Mouse (Mus musculus) midbrain, embryonic 15.5 days (tissue): ENCODE data around the gene Vipr1. TPM values are rescaled to one million over a fixed set of nuclear protein-coding genes. Genes with fewer than 3 reads are reported as not detected.
"Not testable (repeated sequence)": the region's sequence is repeated elsewhere in the genome, so short reads cannot be mapped to it uniquely, and the experiment has no call there.

ENCODE experiments used
- ATAC-seq: fragments of 200-750 bp; cut with Nextera tagmentation; replicated peaks from 2 replicates; pipeline ENCODE4 v1.8.0; 2017; ENCODE audit warnings: moderate TSS enrichment
- H3K27ac ChIP-seq: fragments of 300-500 bp; sonication (generic); 2 replicates; pipeline ENCODE4 v1.5.1; 2015; ENCODE audit warnings: mild to moderate bottlenecking, inconsistent platforms
- H3K27me3 ChIP-seq: fragments of 300-500 bp; sonication (generic); replicated peaks from 2 replicates; pipeline ENCODE4 v1.6.1; 2015; ENCODE audit warnings: inconsistent platforms
- H3K36me3 ChIP-seq: fragments of 300-500 bp; sonication (generic); replicated peaks from 2 replicates; pipeline ENCODE4 v1.6.1; 2015; ENCODE audit warnings: inconsistent platforms
- H3K4me1 ChIP-seq: fragments of 300-500 bp; sonication (generic); 2 replicates; pipeline ENCODE4 v1.6.1; 2015; ENCODE audit warnings: inconsistent platforms
- H3K4me2 ChIP-seq: fragments of 300-500 bp; sonication (generic); 2 replicates; pipeline ENCODE4 v1.6.1; 2015; ENCODE audit warnings: inconsistent platforms, mild to moderate bottlenecking, moderate library complexity
- H3K4me3 ChIP-seq: fragments of 300-500 bp; sonication (generic); 2 replicates; pipeline ENCODE4 v1.5.1; 2015; ENCODE audit warnings: mild to moderate bottlenecking, inconsistent platforms
- H3K9ac ChIP-seq: fragments of 300-500 bp; sonication (generic); 2 replicates; pipeline ENCODE4 v1.6.1; 2015; ENCODE audit warnings: mild to moderate bottlenecking, inconsistent platforms
- H3K9me3 ChIP-seq: fragments of 300-500 bp; sonication (generic); 2 replicates; pipeline ENCODE4 v1.6.1; 2016; ENCODE audit warnings: inconsistent platforms
- WGBS: fragments of 180-500 bp; shearing (Covaris S2); methylation state at CpG from one replicate; pipeline ENCODE4 v1.1.7; 2015; ENCODE audit warnings: mixed read lengths; 5-methylcytosine and 5-hydroxymethylcytosine counted together
- polyA plus RNA-seq: library from polyadenylated mRNA; unstranded; fragments of >200 nt; fragmentation: Nextera tagmentation; extraction: Ambion mirVana; gene quantifications from 2 replicates; pipeline ENCODE4 v1.2.1, GENCODE M21; 2015

Vipr1 gene
- 0.14 and 0.15 TPM in 2 replicates for polyA plus RNA-seq

DNA sequence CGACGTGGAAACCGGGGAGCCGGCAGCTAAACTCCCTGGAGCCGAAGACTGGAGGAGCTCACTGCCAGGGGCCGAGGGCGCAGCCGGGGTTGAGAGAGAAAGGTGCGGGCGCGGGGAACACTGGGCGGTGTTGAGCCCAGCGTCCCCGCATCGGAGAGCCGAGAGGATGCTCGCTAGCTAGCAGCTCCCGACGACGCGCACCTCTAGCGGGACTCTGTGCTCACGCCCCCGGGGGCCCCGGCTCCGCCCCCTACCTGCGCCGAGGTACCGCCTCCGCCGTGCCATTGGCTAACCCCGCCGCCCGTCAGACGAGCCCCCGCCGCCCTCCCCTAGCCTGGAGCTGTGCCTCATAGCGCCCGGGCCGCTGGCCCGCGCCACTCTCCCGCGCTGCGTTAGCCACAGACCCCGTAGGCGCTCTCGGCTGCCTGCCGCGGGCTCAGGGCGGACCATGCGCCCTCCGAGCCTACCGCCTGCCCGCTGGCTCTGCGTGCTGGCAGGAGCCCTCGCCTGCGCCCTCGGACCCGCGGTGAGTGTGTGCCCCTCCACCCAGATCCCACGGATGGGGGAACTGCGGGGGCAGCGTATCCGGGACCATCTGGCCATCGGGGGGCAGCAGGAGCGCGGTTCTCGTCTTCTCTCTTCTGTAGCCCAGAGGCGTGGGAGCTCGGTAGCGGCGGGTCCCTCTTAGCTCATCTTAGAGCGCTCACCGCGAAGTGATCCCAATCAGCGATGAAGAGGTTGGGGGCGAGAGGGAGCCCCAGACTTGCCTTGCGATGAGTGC is at the start of gene Vipr1:
Gene Vipr1 (plus strand): TSS at position 316 of the 781 bp plus-strand sequence.
- Histone ChIP-seq H3K9me3 (no peaks in the 10 kb centered on the region), H3K4me2 (peak within 1 kb of the TSS; percentile 92), H3K27me3 (peaks cover 48% of the 10 kb centered on the region), H3K36me3 (no peaks in the 10 kb centered on the region), H3K27ac (no peak within 1 kb of the TSS), H3K4me1 (peaks cover 20% of the 10 kb centered on the region), H3K9ac (peak within 1 kb of the TSS; percentile 49), H3K4me3 (peak within 1 kb of the TSS; percentile 50)
- ATAC-seq, result peak; percentile 91
- WGBS, result under 1% methylated on average over 79 of the region's 79 CpGs

DNA sequence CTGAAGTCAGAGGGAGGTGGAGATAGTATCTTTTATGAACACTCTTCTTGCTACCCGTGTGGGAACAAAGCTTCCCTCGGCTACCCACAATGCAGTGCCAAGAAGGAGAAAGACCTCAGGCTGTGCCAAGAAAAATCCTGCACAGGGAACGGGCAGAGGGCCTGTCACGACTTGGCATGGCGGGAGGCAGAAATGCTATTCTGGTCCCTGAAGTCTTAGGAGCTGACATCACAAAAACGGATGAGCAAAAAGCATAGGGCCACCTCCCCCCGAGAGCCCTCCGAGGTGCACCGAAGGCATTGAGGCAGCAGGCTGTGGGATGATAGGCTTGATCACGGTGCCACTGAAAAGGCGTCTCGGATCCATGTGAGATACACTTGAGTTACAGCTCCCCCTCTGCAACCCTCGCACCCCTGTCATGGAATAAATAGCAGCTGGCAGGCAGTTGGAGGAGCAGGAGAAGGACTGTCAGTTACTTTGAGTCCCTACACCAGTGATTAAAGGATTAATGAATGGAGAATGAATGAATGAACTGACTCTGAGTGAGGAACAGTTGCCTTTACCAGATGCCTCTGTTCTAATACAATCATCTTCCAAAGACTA is 49.5 kb upstream of the Vipr1 start:
- WGBS, result 64% methylated on average over 13 of the region's 13 CpGs
- H3K27ac ChIP-seq, result no peak overlapping the region

DNA sequence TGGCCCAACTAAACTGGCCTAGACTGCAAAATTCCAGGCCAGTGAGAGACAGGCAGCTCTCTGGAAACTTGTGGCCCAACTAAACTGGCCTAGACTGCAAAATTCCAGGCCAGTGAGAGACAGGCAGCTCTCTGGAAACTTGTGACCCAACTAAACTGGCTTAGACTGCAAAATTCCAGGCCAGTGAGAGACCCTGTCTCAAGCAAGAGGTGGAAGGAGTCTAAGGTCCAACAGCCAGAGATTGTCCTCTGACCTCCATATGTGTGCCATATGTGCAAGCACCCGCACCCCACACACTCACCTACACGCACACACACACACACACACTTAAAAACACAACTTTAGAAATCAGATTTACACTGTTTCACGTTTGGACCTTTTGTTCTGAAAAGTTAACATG is 48.7 kb upstream of the Vipr1 start:
- not testable (repeated sequence) for H3K9ac ChIP-seq, H3K27me3 ChIP-seq, H3K9me3 ChIP-seq, H3K4me3 ChIP-seq, H3K4me2 ChIP-seq, H3K27ac ChIP-seq, H3K4me1 ChIP-seq, H3K36me3 ChIP-seq, ATAC-seq
- 89% methylated on average over 3 of the region's 3 CpGs for WGBS

More for the DNA sequence above, 49.5 kb upstream of the Vipr1 start:
- no peak overlapping the region for H3K4me3 ChIP-seq
- no peaks in the 10 kb centered on the region for H3K36me3 ChIP-seq
- H3K27me3 ChIP-seq, result no peaks in the 10 kb centered on the region
- H3K9me3 ChIP-seq, result no peaks in the 10 kb centered on the region
- no peak overlapping the region for H3K4me2 ChIP-seq
- ATAC-seq, result no peak
- H3K4me1 ChIP-seq, result no peaks in the 10 kb centered on the region
- H3K9ac ChIP-seq, result no peak overlapping the region

DNA sequence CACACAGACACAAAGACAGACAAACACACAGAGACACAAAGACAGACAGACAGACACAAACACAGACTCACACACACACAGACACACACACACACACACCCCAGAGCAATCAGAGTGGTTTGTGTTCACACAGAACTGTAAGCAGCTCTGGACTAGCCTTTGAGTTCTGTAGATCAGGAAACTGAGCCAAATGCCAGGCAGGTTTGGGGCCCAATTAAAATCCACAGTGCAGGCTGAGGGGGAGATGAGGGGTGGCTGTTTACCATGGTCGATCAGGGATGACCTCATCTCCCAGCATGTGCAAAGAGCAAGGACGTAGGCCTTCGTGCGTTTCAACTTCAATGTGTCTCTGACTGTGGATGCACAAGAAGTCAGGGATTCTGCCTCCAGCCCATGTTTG is 47.7 kb upstream of the Vipr1 start:
- Histone ChIP-seq H3K4me1 (no peaks in the 10 kb centered on the region), H3K9ac (no peak overlapping the region), H3K36me3 (no peaks in the 10 kb centered on the region), H3K9me3 (no peaks in the 10 kb centered on the region), H3K4me2 (no peak overlapping the region), H3K27ac (no peak overlapping the region), H3K27me3 (no peaks in the 10 kb centered on the region), H3K4me3 (no peak overlapping the region)
- ATAC-seq, result no peak
- 50% methylated on average over 4 of the region's 4 CpGs for WGBS

DNA sequence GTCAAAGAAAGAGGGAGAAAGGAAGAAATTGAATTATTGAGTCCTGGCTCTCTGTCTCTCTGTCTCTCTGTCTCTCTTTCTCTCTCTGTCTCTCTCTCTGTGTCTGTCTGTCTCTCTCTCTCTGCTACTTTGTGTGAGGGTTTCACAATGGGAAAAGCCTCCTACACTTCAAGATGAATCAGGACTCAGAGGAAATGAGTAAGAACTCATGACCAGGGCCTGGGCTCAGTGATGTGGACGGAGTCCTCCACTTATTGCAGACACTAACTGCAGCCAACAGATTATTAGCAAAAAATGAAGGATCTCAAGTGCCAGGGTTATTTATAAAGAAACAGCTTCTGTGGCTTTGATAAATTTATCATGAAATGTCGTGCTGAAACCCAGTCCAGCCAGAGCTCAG is 44.4 kb upstream of the Vipr1 start:
- Histone ChIP-seq H3K9me3 (no peaks in the 10 kb centered on the region), H3K4me2 (no peak overlapping the region), H3K27me3 (no peaks in the 10 kb centered on the region), H3K9ac (no peak overlapping the region), H3K36me3 (no peaks in the 10 kb centered on the region), H3K27ac (no peak overlapping the region), H3K4me3 (no peak overlapping the region), H3K4me1 (0 out of 2 replicates have a peak, but pooled peaks cover 6% of the 10 kb centered on the region)
- ATAC-seq, result no peak
- WGBS, result 84% methylated on average over 2 of the region's 2 CpGs

DNA sequence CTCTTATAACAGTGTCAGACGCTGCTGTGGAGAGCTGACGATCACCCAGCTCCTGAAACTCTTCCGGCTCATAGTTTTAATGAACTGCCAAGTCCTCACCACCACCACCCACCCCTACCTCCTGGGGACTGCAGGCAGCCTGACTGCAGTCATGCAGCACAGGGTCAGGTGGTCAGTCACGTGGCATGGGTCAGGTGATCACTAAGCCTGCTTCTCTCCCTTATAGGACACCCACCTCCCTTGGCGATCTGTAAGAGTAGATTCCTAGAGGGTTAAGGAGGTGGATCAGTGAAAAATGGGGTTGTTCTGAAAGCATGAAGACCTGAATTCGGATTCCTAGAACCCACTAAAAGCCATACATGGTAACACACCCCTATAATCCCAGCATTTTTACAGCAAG is 43.0 kb upstream of the Vipr1 start:
- 0 out of 2 replicates have a peak, but pooled peaks cover 6% of the 10 kb centered on the region for H3K4me1 ChIP-seq
- no peak overlapping the region for H3K27ac ChIP-seq
- no peak overlapping the region for H3K4me2 ChIP-seq
- H3K36me3 ChIP-seq, result no peaks in the 10 kb centered on the region
- no peak overlapping the region for H3K9ac ChIP-seq
- no peaks in the 10 kb centered on the region for H3K9me3 ChIP-seq
- H3K4me3 ChIP-seq, result no peak overlapping the region
- H3K27me3 ChIP-seq, result no peaks in the 10 kb centered on the region
- 81% methylated on average over 6 of the region's 6 CpGs for WGBS
- no peak for ATAC-seq

DNA sequence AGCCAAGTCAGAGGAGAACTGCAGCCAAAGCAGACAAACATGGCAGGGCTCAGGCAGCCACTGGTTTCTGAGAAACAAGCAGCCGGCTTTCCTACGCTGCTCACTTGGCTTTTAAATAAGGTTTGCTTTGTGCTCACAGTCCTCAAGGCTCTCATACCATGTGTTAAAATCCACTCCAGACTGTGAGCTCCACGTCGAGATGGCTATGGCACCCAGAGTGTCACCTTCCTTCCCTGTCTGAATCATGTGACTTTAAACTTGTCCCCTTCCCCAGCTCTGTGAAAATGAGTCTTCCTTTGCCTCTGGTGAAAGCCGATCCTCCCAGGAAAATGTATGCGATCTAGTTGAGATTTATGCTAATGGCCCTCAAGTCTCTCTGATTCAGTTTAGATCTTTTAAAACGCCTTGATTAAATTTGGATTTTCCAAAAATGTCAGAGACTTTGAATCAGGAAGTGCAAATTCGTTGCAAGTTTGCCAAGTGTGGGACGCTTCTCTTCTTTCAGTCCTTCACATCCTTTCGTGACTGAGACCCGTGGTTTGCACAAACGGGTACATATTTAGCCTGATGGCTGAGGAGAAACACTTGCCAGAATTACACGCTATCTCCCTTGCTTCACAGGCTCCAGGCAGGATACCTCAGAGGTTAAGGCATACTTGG is 42.2 kb upstream of the Vipr1 start:
- H3K9me3 ChIP-seq, result no peaks in the 10 kb centered on the region
- ATAC-seq, result no peak
- WGBS, result 57% methylated on average over 13 of the region's 13 CpGs

DNA sequence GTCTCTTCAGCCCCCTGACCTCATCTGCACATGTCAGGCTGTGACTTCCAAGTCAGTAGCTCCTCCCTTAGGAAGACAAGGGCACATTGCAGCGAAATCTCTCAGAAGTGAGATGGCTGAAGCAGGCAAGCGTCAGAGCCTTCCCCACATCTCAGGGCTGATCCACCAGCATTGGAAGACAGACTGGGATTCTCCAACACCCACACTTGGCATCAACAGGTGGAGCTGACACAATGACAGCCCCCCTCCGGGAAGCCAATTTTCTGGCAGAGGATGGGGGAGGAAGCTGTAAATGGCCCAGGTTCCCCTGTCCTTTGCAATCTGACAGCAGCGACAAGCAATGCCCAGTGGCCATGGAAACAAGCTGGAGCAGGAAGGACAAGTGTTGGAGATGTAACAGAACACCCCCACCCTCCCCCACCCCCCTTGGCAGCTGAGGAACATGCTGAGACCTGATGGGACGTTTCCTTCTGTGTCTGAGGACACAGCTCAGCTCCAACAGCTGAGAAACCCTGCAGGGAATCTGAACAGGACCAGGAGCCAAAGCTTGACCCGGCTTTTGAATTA is 41.6 kb upstream of the Vipr1 start:
- no peak overlapping the region for H3K9ac ChIP-seq
- no peak for ATAC-seq

More for the DNA sequence above, 42.2 kb upstream of the Vipr1 start:
- H3K27me3 ChIP-seq, result no peaks in the 10 kb centered on the region
- H3K4me2 ChIP-seq, result no peak overlapping the region
- H3K27ac ChIP-seq, result no peak overlapping the region
- 0 out of 2 replicates have a peak, but pooled peaks cover 6% of the 10 kb centered on the region for H3K4me1 ChIP-seq
- no peak overlapping the region for H3K4me3 ChIP-seq
- H3K36me3 ChIP-seq, result no peaks in the 10 kb centered on the region
- H3K9ac ChIP-seq, result no peak overlapping the region

DNA sequence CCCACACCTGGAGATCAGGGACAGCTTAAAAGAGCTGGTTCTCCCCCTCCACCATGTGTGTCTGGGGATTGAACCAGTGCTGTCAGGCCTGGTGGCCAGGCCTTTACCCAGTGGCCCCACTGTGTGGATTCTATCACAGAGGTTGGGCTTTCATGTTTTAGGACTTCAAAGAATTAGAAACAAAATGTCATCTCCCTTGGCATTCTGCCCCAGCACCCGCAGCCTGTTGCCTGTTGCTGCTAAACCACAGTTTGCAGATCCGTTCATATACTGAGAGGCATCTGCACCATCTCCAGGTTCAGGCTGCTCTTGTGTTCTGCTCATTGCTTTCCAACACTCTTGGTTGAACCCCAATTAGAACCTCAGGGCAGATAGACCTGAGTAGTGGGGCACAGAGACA is 40.1 kb upstream of the Vipr1 start:
- H3K27me3 ChIP-seq, result no peaks in the 10 kb centered on the region
- 87% methylated on average over 2 of the region's 2 CpGs for WGBS
- H3K4me1 ChIP-seq, result 0 out of 2 replicates have a peak, but pooled peaks cover 6% of the 10 kb centered on the region
- no peaks in the 10 kb centered on the region for H3K9me3 ChIP-seq
- no peak overlapping the region for H3K4me2 ChIP-seq
- no peak for ATAC-seq
- H3K4me3 ChIP-seq, result no peak overlapping the region
- no peak overlapping the region for H3K9ac ChIP-seq
- no peak overlapping the region for H3K27ac ChIP-seq
- H3K36me3 ChIP-seq, result no peaks in the 10 kb centered on the region

More for the DNA sequence above, 41.6 kb upstream of the Vipr1 start:
- Histone ChIP-seq H3K27ac (no peak overlapping the region), H3K27me3 (no peaks in the 10 kb centered on the region), H3K4me2 (no peak overlapping the region), H3K36me3 (no peaks in the 10 kb centered on the region), H3K9me3 (no peaks in the 10 kb centered on the region), H3K4me1 (0 out of 2 replicates have a peak, but pooled peaks cover 6% of the 10 kb centered on the region), H3K4me3 (no peak overlapping the region)
- WGBS, result 42% methylated on average over 6 of the region's 6 CpGs

DNA sequence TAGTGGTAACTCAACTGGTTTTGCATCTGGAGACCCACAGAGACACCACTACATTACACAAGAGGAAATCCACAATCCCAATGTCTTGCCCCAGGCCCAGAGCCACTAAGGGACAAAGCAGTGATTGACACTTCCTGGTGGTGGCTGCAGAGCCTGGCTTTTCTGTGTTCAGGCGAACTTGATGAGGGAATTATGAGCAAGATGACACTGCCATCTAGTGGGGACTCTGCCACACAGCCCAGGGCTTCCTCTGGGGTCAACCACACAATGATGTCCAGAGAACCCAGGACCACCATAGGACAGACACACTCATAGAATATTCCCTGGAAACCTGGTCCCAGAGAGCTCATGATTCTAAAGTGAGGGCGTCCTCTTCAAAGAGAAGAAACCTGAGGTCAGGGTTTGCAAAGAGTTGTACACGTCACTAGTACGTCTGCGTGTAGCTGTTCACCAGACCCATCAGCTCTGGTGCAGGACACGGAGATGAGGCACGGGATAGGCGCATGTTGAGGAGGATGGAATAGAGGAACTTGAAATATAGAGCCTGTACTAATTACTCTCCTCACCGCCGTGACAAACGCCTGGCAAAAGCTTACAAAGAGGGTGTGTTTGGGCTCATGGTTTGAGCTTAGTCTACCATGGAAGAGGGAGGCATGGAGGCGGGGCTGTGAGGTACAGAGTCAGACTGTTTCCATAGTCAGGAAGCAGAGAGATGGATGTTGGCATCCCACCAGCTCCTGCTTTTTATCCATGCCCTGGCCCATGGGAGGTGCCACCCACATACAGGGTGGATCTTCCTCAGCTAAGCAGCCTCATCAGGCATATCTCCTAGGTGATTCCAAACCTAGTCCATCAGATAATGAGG is 36.9 kb upstream of the Vipr1 start:
- peak; percentile 89 for ATAC-seq
- Histone ChIP-seq H3K4me2 (no peak overlapping the region), H3K9me3 (no peaks in the 10 kb centered on the region), H3K9ac (no peak overlapping the region), H3K36me3 (no peaks in the 10 kb centered on the region), H3K27me3 (no peaks in the 10 kb centered on the region), H3K4me1 (0 out of 2 replicates have a peak, but pooled peaks cover 6% of the 10 kb centered on the region), H3K4me3 (no peak overlapping the region), H3K27ac (no peak overlapping the region)
- 51% methylated on average over 12 of the region's 12 CpGs for WGBS

DNA sequence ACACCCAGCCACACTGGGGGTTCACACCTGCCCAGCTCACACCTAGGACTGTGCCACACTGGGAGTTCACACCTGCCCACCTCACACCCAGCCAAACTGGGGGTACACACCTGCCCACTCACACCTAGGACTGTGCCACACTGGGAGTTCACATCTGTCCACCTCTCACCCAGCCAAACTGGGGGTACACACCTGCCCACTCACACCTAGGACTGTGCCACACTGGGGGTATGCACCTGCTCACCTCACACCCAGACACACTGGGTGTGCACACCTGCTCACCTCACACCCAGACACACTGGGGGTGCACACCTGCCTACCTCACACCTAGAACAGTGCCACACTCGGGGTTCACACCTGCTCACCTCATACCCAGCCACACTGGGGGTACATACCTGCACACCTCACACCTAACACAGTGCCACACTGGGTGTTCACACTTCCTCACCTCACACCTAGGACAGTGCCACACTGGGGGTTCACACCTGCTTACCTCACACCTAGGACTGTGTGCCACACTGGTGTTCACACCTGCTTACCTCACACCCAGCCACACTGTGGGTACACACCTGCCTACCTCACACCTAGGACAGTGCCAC is 35.9 kb upstream of the Vipr1 start:
- 53% methylated on average over 1 of the region's 1 CpGs for WGBS
- Histone ChIP-seq H3K9me3 (no peaks in the 10 kb centered on the region), H3K4me1 (no peaks in the 10 kb centered on the region), H3K36me3 (no peaks in the 10 kb centered on the region), H3K27ac (no peak overlapping the region), H3K9ac (no peak overlapping the region), H3K4me2 (no peak overlapping the region), H3K4me3 (no peak overlapping the region), H3K27me3 (no peaks in the 10 kb centered on the region)
- peak; percentile 37; the same call in 1 of the 2 replicates for ATAC-seq
